Mouse (Mus musculus): ENCODE measurements around the gene Nup98. TPM values are rescaled to one million over a fixed set of nuclear protein-coding genes. Genes with fewer than 3 reads are reported as not detected.
A peak's percentile ranks its signal among the peaks of the same experiment; 100 is the strongest.

Gene Nup98
- 13.0 and 13.3 TPM in 2 replicates for polyA plus RNA-seq (2012; rRNA removed)

- Histone ChIP-seq H3K27ac (ENCODE audit: insufficient read depth, low read depth, low read length) (peak within 1 kb of the TSS; percentile 85), H3K36me3 (ENCODE audit: control insufficient read depth, insufficient read depth, low read length) (no peaks in the 10 kb centered on the region), H3K27me3 (replicated peaks; ENCODE audit: control insufficient read depth, insufficient read depth, low read length) (no peaks in the 10 kb centered on the region), H3K4me3 (ENCODE audit: insufficient read depth, low read depth, low read length) (peak within 1 kb of the TSS; percentile 99), H3K4me1 (ENCODE audit: control insufficient read depth, insufficient read depth, low read length) (peaks cover 8% of the 10 kb centered on the region)
- DNase-seq, result peak; percentile 99
- TF ChIP-seq POLR2A (IDR thresholded peaks at IDR 0.05; ENCODE audit: low read depth, low read length) (peak; percentile 28), CTCF (conservative IDR thresholded peaks at IDR 0.05; ENCODE audit: insufficient read depth, insufficient read length, low read depth, low read length) (no peak)
- under 1% methylated on average over 85 of the region's 87 CpGs for WGBS
These were observed at the start of gene Nup98, which contains the start of gene Pgap2 for GRCm38 (mm10) chr7:102209756-102210721. TSS of gene Nup98 (minus strand) at chr7:102210176. TSS of gene Pgap2 (plus strand) at chr7:102210208.

GRCm38 (mm10) chr7:102258753-102259152, 48.8 kb upstream of the Nup98 start:
- DNase-seq, result no peak
- Histone ChIP-seq H3K27me3 (replicated peaks; ENCODE audit: control insufficient read depth, insufficient read depth, low read length) (no peaks in the 10 kb centered on the region), H3K27ac (ENCODE audit: insufficient read depth, low read depth, low read length) (no peak overlapping the region), H3K4me1 (ENCODE audit: control insufficient read depth, insufficient read depth, low read length) (no peaks in the 10 kb centered on the region), H3K36me3 (ENCODE audit: control insufficient read depth, insufficient read depth, low read length) (no peaks in the 10 kb centered on the region), H3K4me3 (ENCODE audit: insufficient read depth, low read depth, low read length) (no peak overlapping the region)
- WGBS, result 77% methylated on average over 3 of the region's 3 CpGs
- TF ChIP-seq POLR2A (IDR thresholded peaks at IDR 0.05; ENCODE audit: low read depth, low read length), result no peak
- no peak for TF ChIP-seq CTCF (conservative IDR thresholded peaks at IDR 0.05; ENCODE audit: insufficient read depth, insufficient read length, low read depth, low read length)

GRCm38 (mm10) chr7:102258189-102258588, 48.2 kb upstream of the Nup98 start:
- Histone ChIP-seq H3K4me3 (ENCODE audit: insufficient read depth, low read depth, low read length) (no peak overlapping the region), H3K36me3 (ENCODE audit: control insufficient read depth, insufficient read depth, low read length) (no peaks in the 10 kb centered on the region), H3K4me1 (ENCODE audit: control insufficient read depth, insufficient read depth, low read length) (no peaks in the 10 kb centered on the region), H3K27me3 (replicated peaks; ENCODE audit: control insufficient read depth, insufficient read depth, low read length) (no peaks in the 10 kb centered on the region), H3K27ac (ENCODE audit: insufficient read depth, low read depth, low read length) (no peak overlapping the region)
- DNase-seq, result peak; percentile 78
- TF ChIP-seq CTCF (conservative IDR thresholded peaks at IDR 0.05; ENCODE audit: insufficient read depth, insufficient read length, low read depth, low read length), result peak; percentile 54
- TF ChIP-seq POLR2A (IDR thresholded peaks at IDR 0.05; ENCODE audit: low read depth, low read length), result no peak
- 22% methylated on average over 4 of the region's 4 CpGs for WGBS

- WGBS, result 87% methylated on average over 3 of the region's 3 CpGs
- Histone ChIP-seq H3K4me3 (ENCODE audit: insufficient read depth, low read depth, low read length) (no peak overlapping the region), H3K4me1 (ENCODE audit: control insufficient read depth, insufficient read depth, low read length) (no peaks in the 10 kb centered on the region), H3K27me3 (replicated peaks; ENCODE audit: control insufficient read depth, insufficient read depth, low read length) (no peaks in the 10 kb centered on the region), H3K27ac (ENCODE audit: insufficient read depth, low read depth, low read length) (no peak overlapping the region), H3K36me3 (ENCODE audit: control insufficient read depth, insufficient read depth, low read length) (no peaks in the 10 kb centered on the region)
- TF ChIP-seq POLR2A (IDR thresholded peaks at IDR 0.05; ENCODE audit: low read depth, low read length), result no peak
- TF ChIP-seq CTCF (conservative IDR thresholded peaks at IDR 0.05; ENCODE audit: insufficient read depth, insufficient read length, low read depth, low read length), result no peak
- DNase-seq, result no peak
These were observed 46.7 kb upstream of the Nup98 start for GRCm38 (mm10) chr7:102256636-102257035.

- WGBS, result 90% methylated on average over 3 of the region's 3 CpGs
- H3K27ac ChIP-seq (ENCODE audit: insufficient read depth, low read depth, low read length), result no peak within 1 kb of the TSS
- DNase-seq, result no peak
These were observed 46.0 kb upstream of the Nup98 start, which contains the start of gene Rhog for GRCm38 (mm10) chr7:102255954-102256353. TSS of gene Rhog (minus strand) at chr7:102256054.

GRCm38 (mm10) chr7:102253631-102254030, 43.7 kb upstream of the Nup98 start:
- no peak for DNase-seq
- H3K36me3 ChIP-seq (ENCODE audit: control insufficient read depth, insufficient read depth, low read length), result no peaks in the 10 kb centered on the region
- H3K4me3 ChIP-seq (ENCODE audit: insufficient read depth, low read depth, low read length), result no peak overlapping the region
- whole genome bisulfite sequencing, result 100% methylated on average over 1 of the region's 1 CpGs
- peaks cover 7% of the 10 kb centered on the region; the same call in 1 of the 2 replicates for H3K4me1 ChIP-seq (ENCODE audit: control insufficient read depth, insufficient read depth, low read length)
- H3K27me3 ChIP-seq (replicated peaks; ENCODE audit: control insufficient read depth, insufficient read depth, low read length), result no peaks in the 10 kb centered on the region
- TF ChIP-seq POLR2A (IDR thresholded peaks at IDR 0.05; ENCODE audit: low read depth, low read length), result no peak
- TF ChIP-seq CTCF (conservative IDR thresholded peaks at IDR 0.05; ENCODE audit: insufficient read depth, insufficient read length, low read depth, low read length), result no peak
- H3K27ac ChIP-seq (ENCODE audit: insufficient read depth, low read depth, low read length), result no peak overlapping the region

More at GRCm38 (mm10) chr7:102255954-102256353, 46.0 kb upstream of the Nup98 start, which contains the start of gene Rhog:
- H3K27me3 ChIP-seq (replicated peaks; ENCODE audit: control insufficient read depth, insufficient read depth, low read length), result no peaks in the 10 kb centered on the region
- H3K36me3 ChIP-seq (ENCODE audit: control insufficient read depth, insufficient read depth, low read length), result no peaks in the 10 kb centered on the region
- TF ChIP-seq POLR2A (IDR thresholded peaks at IDR 0.05; ENCODE audit: low read depth, low read length), result no peak
- no peak for TF ChIP-seq CTCF (conservative IDR thresholded peaks at IDR 0.05; ENCODE audit: insufficient read depth, insufficient read length, low read depth, low read length)
- no peak within 1 kb of the TSS for H3K4me3 ChIP-seq (ENCODE audit: insufficient read depth, low read depth, low read length)
- peaks cover 2% of the 10 kb centered on the region; the same call in 1 of the 2 replicates for H3K4me1 ChIP-seq (ENCODE audit: control insufficient read depth, insufficient read depth, low read length)
